Mouse (Mus musculus): ENCODE results near the gene Slc22a15. TPM values are rescaled to one million over a fixed set of nuclear protein-coding genes. Genes with fewer than 3 reads are reported as not detected.

Gene Slc22a15
- total and polyA plus RNA-seq, 2 experiments from 2014 or later, result 5.6 to 13.2 TPM

DNA sequence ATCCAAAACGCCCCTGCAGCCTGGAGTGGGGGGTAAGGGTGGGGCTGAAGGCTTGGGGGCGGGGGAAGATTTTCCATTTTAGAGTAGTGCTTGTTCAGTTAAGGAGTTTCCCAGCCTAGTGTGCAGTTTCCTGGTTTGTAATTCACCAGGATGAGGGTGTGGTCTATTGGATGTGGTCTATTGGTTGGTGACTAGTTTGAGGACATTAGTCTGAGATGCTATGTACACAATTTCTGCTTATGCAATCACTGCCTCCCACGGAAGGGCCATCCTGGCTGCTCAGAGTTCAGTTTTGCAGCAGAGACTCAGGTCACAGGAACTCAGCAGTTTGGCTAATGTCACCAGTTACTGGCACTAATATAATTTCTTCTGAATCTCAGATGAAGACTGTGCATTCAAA lies 33.8 kb upstream of the Slc22a15 start:
- Histone ChIP-seq H3K9ac (replicated peaks; ENCODE audit: low read length, poor library complexity, severe bottlenecking) (no peak overlapping the region), H3K27me3 (ENCODE audit: insufficient read depth, low read length) (no peaks in the 10 kb centered on the region), H3K27ac (ENCODE audit: low read depth, low read length) (no peak overlapping the region), H3K4me1 (ENCODE audit: insufficient read depth, low read length) (peaks cover 1% of the 10 kb centered on the region; the same call in 1 of the 2 replicates), H3K9me3 (ENCODE audit: low read length) (no peaks in the 10 kb centered on the region), H3K36me3 (ENCODE audit: insufficient read depth, low read length) (no peaks in the 10 kb centered on the region), H3K4me2 (ENCODE audit: low read depth, low read length, poor library complexity, severe bottlenecking) (no peak overlapping the region), H3K4me3 (ENCODE audit: low read depth, low read length) (no peak overlapping the region)
- TF ChIP-seq CTCF (IDR thresholded peaks at IDR 0.05), result no peak
- ATAC-seq (ENCODE audit: low FRiP score) (no peak), DNase-seq (ENCODE audit: low spot score) (no peak)
- WGBS, result 73% methylated on average over 3 of the region's 3 CpGs

DNA sequence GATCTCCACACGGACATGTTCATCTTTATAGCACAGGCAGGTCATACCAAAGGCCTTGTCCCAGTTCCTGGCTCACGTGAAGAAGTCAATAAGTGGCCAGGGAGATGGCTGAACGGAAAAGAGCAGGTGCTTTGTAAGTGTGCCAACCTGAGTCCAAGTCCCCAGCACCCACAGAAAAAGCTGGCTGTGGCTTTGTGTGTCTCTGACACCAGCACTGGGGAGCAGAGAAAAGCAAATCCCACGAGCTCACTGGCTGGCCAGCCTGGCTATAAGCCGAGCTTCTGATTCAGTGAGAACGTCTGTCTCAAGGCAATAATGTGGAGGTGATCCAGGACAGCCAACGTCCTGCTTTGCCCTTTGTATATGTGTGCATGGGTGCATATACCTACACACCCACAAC lies 29.3 kb upstream of the Slc22a15 start:
- peak; percentile 36 for DNase-seq (ENCODE audit: low spot score)
- no peak for TF ChIP-seq CTCF (IDR thresholded peaks at IDR 0.05)
- no peaks in the 10 kb centered on the region for H3K27me3 ChIP-seq (ENCODE audit: insufficient read depth, low read length)

DNA sequence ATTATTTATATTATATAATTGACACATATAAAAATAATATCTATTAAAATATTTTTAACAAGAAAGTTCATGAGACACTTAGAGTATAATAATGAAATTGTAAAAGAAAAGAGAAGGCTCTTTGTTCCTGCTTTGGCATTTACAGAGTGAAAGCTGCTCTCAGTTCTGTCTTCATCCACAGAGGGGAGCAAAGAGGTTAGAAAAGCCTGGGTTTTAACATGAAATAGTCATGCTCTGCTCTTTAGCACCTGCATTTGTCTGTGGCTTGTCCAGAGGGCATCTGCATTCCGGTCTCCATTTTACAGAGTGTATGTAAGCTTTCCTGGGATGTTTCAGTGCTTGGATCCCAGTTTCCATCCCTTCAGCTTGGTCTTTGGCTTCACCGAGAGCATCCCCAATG lies 28.3 kb upstream of the Slc22a15 start:
- Histone ChIP-seq H3K4me2 (ENCODE audit: low read depth, low read length, poor library complexity, severe bottlenecking) (no peak overlapping the region), H3K4me1 (ENCODE audit: insufficient read depth, low read length) (no peaks in the 10 kb centered on the region; the same call in 1 of the 2 replicates), H3K4me3 (ENCODE audit: low read depth, low read length) (no peak overlapping the region), H3K9ac (replicated peaks; ENCODE audit: low read length, poor library complexity, severe bottlenecking) (no peak overlapping the region), H3K27ac (ENCODE audit: low read depth, low read length) (no peak overlapping the region), H3K36me3 (ENCODE audit: insufficient read depth, low read length) (no peaks in the 10 kb centered on the region), H3K9me3 (ENCODE audit: low read length) (no peaks in the 10 kb centered on the region), H3K27me3 (ENCODE audit: insufficient read depth, low read length) (no peaks in the 10 kb centered on the region)
- WGBS, result 73% methylated on average over 2 of the region's 2 CpGs
- TF ChIP-seq CTCF (IDR thresholded peaks at IDR 0.05), result peak; percentile 71
- DNase-seq (ENCODE audit: low spot score) (peak; percentile 67), ATAC-seq (ENCODE audit: low FRiP score) (peak; percentile 71)

More for the DNA sequence above, 29.3 kb upstream of the Slc22a15 start:
- no peak overlapping the region for H3K27ac ChIP-seq (ENCODE audit: low read depth, low read length)
- no peaks in the 10 kb centered on the region for H3K36me3 ChIP-seq (ENCODE audit: insufficient read depth, low read length)
- no peak overlapping the region for H3K4me3 ChIP-seq (ENCODE audit: low read depth, low read length)
- 47% methylated on average over 7 of the region's 7 CpGs for WGBS
- no peaks in the 10 kb centered on the region for H3K9me3 ChIP-seq (ENCODE audit: low read length)
- H3K4me1 ChIP-seq (ENCODE audit: insufficient read depth, low read length), result no peaks in the 10 kb centered on the region; the same call in 1 of the 2 replicates
- no peak for ATAC-seq (ENCODE audit: low FRiP score)
- no peak overlapping the region for H3K9ac ChIP-seq (replicated peaks; ENCODE audit: low read length, poor library complexity, severe bottlenecking)
- no peak overlapping the region for H3K4me2 ChIP-seq (ENCODE audit: low read depth, low read length, poor library complexity, severe bottlenecking)

DNA sequence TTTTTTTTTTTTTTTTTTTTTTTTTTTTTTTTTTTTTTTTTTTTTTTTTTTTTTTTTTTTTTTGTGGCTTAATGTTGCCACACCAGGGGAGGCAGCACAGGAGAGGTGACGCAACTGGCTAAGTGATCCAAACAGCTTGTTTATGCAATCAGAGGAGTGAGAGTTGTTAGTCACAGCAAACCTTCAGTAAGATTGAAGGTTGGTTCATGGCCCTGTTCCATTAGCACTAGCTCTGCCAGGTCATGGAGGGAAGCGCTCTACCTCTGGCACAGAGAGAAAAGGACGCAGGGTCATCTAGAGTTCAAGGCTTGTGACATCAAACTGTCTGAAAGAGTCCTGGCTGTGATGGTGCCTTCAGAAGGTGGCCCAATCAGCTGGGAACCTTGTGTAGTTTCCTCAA lies 24.3 kb upstream of the Slc22a15 start:
- Histone ChIP-seq H3K4me3 (ENCODE audit: low read depth, low read length) (no peak overlapping the region), H3K27me3 (ENCODE audit: insufficient read depth, low read length) (no peaks in the 10 kb centered on the region), H3K9ac (replicated peaks; ENCODE audit: low read length, poor library complexity, severe bottlenecking) (no peak overlapping the region), H3K4me1 (ENCODE audit: insufficient read depth, low read length) (no peaks in the 10 kb centered on the region; the same call in 1 of the 2 replicates), H3K4me2 (ENCODE audit: low read depth, low read length, poor library complexity, severe bottlenecking) (no peak overlapping the region), H3K27ac (ENCODE audit: low read depth, low read length) (no peak overlapping the region), H3K9me3 (ENCODE audit: low read length) (no peaks in the 10 kb centered on the region), H3K36me3 (ENCODE audit: insufficient read depth, low read length) (no peaks in the 10 kb centered on the region)
- TF ChIP-seq CTCF (IDR thresholded peaks at IDR 0.05), result no peak
- DNase-seq (ENCODE audit: low spot score) (no peak), ATAC-seq (ENCODE audit: low FRiP score) (no peak)
- 84% methylated on average over 3 of the region's 3 CpGs for WGBS

DNA sequence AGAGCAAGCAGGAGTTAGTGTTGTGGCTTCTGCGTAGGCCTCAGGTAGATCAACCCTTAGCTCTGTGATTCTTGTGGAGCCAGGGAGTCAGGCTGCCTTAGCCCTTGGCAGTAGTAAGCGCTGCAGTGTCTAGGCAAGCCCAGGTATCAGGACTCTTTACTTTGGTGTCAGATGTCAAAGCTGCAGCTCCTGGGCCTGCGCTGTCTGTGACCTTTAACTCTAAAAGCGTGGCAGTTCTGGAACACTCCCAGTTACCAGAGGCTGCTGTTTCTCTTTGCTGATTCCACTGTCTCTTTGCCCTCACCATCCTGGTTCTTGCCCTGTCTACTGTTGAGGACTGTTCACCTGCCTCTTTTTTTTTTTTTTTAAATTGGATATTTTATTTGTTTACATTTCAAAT lies 23.0 kb upstream of the Slc22a15 start:
- Histone ChIP-seq H3K36me3 (ENCODE audit: insufficient read depth, low read length) (no peaks in the 10 kb centered on the region), H3K4me3 (ENCODE audit: low read depth, low read length) (no peak overlapping the region), H3K9ac (replicated peaks; ENCODE audit: low read length, poor library complexity, severe bottlenecking) (no peak overlapping the region), H3K9me3 (ENCODE audit: low read length) (no peaks in the 10 kb centered on the region), H3K4me1 (ENCODE audit: insufficient read depth, low read length) (no peaks in the 10 kb centered on the region), H3K27ac (ENCODE audit: low read depth, low read length) (no peak overlapping the region), H3K4me2 (ENCODE audit: low read depth, low read length, poor library complexity, severe bottlenecking) (no peak overlapping the region), H3K27me3 (ENCODE audit: insufficient read depth, low read length) (no peaks in the 10 kb centered on the region)
- DNase-seq (ENCODE audit: low spot score) (no peak), ATAC-seq (ENCODE audit: low FRiP score) (no peak)
- 89% methylated on average over 4 of the region's 4 CpGs for WGBS
- no peak for TF ChIP-seq CTCF (IDR thresholded peaks at IDR 0.05)

DNA sequence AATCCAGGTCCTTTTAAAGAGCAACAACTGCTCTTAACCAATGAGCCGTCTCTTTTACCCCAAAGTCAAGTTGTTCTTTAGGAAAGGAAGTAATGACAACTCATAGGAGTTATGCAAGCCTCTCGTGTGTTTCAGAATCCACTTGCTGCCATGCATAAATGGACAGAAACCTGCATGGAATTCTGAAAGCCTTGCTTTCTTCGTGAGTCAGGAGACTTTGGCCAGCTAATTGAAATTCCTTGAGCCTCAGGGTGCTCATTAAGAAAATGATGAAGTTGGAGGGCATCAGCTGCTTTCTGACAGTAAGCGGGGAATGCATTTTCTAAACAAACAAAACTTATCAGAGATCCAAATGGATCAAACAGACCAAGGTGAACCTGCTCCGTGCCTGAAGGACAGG lies 21.0 kb upstream of the Slc22a15 start:
- no peak for TF ChIP-seq CTCF (IDR thresholded peaks at IDR 0.05)
- WGBS, result 66% methylated on average over 5 of the region's 5 CpGs
- no peak for ATAC-seq (ENCODE audit: low FRiP score)

More for the DNA sequence above, 21.0 kb upstream of the Slc22a15 start:
- DNase-seq (ENCODE audit: low spot score), result no peak
- Histone ChIP-seq H3K4me3 (ENCODE audit: low read depth, low read length) (no peak overlapping the region), H3K27me3 (ENCODE audit: insufficient read depth, low read length) (no peaks in the 10 kb centered on the region), H3K4me2 (ENCODE audit: low read depth, low read length, poor library complexity, severe bottlenecking) (no peak overlapping the region), H3K9me3 (ENCODE audit: low read length) (no peaks in the 10 kb centered on the region), H3K9ac (replicated peaks; ENCODE audit: low read length, poor library complexity, severe bottlenecking) (no peak overlapping the region), H3K36me3 (ENCODE audit: insufficient read depth, low read length) (no peaks in the 10 kb centered on the region), H3K4me1 (ENCODE audit: insufficient read depth, low read length) (no peaks in the 10 kb centered on the region), H3K27ac (ENCODE audit: low read depth, low read length) (no peak overlapping the region)
